Mouse (Mus musculus) bone marrow macrophage, adult 2 months (primary cell): ENCODE measurements around the gene Atp2b4.

Experiments
- CTCF ChIP-seq: IDR thresholded peaks from 2 replicates; pipeline ENCODE4 v1.5.1; 2012; ENCODE audit warnings: low read depth, mild to moderate bottlenecking, low read length, moderate library complexity
- POLR2A ChIP-seq: IDR thresholded peaks from 2 replicates; pipeline ENCODE4 v1.6.1; 2012; ENCODE audit warnings: mild to moderate bottlenecking, low read depth, low read length, borderline replicate concordance

DNA sequence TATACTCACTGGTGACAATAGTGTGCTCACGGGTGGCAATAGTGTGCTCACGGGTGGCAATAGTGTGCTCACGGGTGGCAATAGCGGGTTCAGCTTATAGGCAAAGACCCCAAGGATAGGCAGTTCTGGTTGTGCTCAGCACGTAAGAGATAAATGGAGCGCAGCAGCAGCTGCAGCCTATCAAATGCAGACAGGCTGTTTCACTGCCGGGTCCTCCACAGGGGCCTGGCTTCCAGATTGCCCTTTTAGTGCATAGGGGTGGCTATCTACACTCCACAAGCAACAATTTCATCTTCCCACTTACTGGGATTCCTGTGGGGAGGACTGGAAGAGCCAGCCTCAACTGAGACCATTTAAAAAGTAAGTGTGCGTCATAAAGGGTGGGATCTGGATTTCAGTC lies 7.2 kb upstream of the Atp2b4 start:
- no peak for TF ChIP-seq CTCF
- no peak for TF ChIP-seq POLR2A
